Mouse (Mus musculus) embryonic facial prominence, embryonic 14.5 days (tissue): ENCODE data around the gene Anks1. TPM values are rescaled to one million over a fixed set of nuclear protein-coding genes. Genes with fewer than 3 reads are reported as not detected.

Experiments
- ATAC-seq: fragments of 200-750 bp; cut with Nextera tagmentation; 2 replicates; pipeline ENCODE4 v1.8.0; 2017; ENCODE audit warnings: low read depth, moderate number of reproducible peaks, moderate TSS enrichment
- DNase-seq: peaks from one replicate; pipeline ENCODE4 v3.0.0-alpha.2; 2015; ENCODE audit warnings: low spot score
- H3K27ac ChIP-seq: fragments of 300-500 bp; sonication (generic); replicated peaks from 2 replicates; pipeline ENCODE4 v1.5.1; 2014; ENCODE audit warnings: low read depth, mild to moderate bottlenecking, low read length, moderate library complexity
- H3K27me3 ChIP-seq: fragments of 300-500 bp; sonication (generic); replicated peaks from 2 replicates; pipeline ENCODE4 v1.6.1; 2014; ENCODE audit warnings: low read length; ENCODE audit not compliant: control insufficient read depth, insufficient read depth
- H3K36me3 ChIP-seq: fragments of 300-500 bp; sonication (generic); 2 replicates; pipeline ENCODE4 v1.6.1; 2014; ENCODE audit warnings: low read length, mixed read lengths; ENCODE audit not compliant: control insufficient read depth, insufficient read depth
- H3K4me1 ChIP-seq: fragments of 300-500 bp; sonication (generic); 2 replicates; pipeline ENCODE4 v1.6.1; 2014; ENCODE audit warnings: antibody characterized with exemption, low read length; ENCODE audit not compliant: control insufficient read depth, insufficient read depth
- H3K4me2 ChIP-seq: fragments of 300-500 bp; sonication (generic); 2 replicates; pipeline ENCODE4 v1.6.1; 2014; ENCODE audit warnings: low read depth, mild to moderate bottlenecking, low read length, moderate library complexity, mixed read lengths
- H3K4me3 ChIP-seq: fragments of 300-500 bp; sonication (generic); 2 replicates; pipeline ENCODE4 v1.5.1; 2014; ENCODE audit warnings: low read depth, mild to moderate bottlenecking, low read length
- H3K9ac ChIP-seq: fragments of 300-500 bp; sonication (generic); 2 replicates; pipeline ENCODE4 v1.6.1; 2014; ENCODE audit warnings: low read depth, mild to moderate bottlenecking, low read length, moderate library complexity, mixed read lengths
- H3K9me3 ChIP-seq: fragments of 300-500 bp; sonication (generic); 2 replicates; pipeline ENCODE4 v1.6.1; 2016; ENCODE audit warnings: low read length; ENCODE audit not compliant: control insufficient read depth
- WGBS: fragments of 180-500 bp; shearing (Covaris S2); extraction: QIAGEN DNeasy Blood & Tissue Kit; methylation state at CpG from one replicate; pipeline ENCODE4 v1.1.7; 2014; 5-methylcytosine and 5-hydroxymethylcytosine counted together
- polyA plus RNA-seq: library from polyadenylated mRNA; unstranded; fragments of >200 nt; fragmentation: Nextera tagmentation; extraction: Ambion mirVana; gene quantifications from 2 replicates; pipeline ENCODE4 v1.2.1, GENCODE M21; 2014

Gene Anks1
- polyA plus RNA-seq, 1 experiment from 2014 or later, result 14.2 TPM

DNA sequence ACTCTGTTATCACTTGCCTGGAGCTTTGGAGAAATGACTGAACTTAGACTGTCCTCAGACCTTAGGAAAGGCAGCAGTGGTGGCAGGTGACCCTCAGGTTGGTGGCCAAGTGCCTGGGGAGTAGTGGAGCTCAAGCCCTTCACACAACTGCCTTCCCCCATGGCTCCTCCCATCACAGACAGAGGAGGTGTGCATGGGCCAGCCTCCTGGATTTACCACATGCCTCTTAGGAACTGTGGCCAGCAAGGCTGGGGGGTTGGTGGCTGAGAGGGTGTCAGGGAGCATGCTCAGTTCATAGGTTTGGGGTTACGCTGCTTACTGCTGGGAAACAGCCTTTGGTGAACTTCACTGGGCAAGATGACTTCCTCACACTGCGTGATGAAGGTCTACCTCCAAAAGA lies 101.8 kb downstream of the Anks1 start:
- H3K4me1 ChIP-seq, result peaks cover 55% of the 10 kb centered on the region
- H3K4me2 ChIP-seq, result no peak overlapping the region
- H3K4me3 ChIP-seq, result no peak overlapping the region
- H3K9ac ChIP-seq, result no peak overlapping the region
- H3K27ac ChIP-seq, result no peak overlapping the region
- ATAC-seq, result no peak
- no peak for DNase-seq
- 84% methylated on average over 2 of the region's 2 CpGs for WGBS
- H3K36me3 ChIP-seq, result 0 out of 2 replicates have a peak, but pooled peaks cover 4% of the 10 kb centered on the region
- no peaks in the 10 kb centered on the region for H3K9me3 ChIP-seq
- H3K27me3 ChIP-seq, result no peaks in the 10 kb centered on the region

GRCm38 (mm10) chr17:28012851-28013250 lies 103.7 kb downstream of the Anks1 start:
- Histone ChIP-seq H3K9ac (peak overlapping the region; percentile 9; the same call in 1 of the 2 replicates), H3K9me3 (no peaks in the 10 kb centered on the region), H3K27ac (peak overlapping the region; percentile 67), H3K27me3 (no peaks in the 10 kb centered on the region), H3K4me2 (peak overlapping the region; percentile 13), H3K36me3 (0 out of 2 replicates have a peak, but pooled peaks cover 4% of the 10 kb centered on the region), H3K4me3 (no peak overlapping the region), H3K4me1 (peaks cover 36% of the 10 kb centered on the region)
- ATAC-seq (no peak), DNase-seq (no peak)
- 59% methylated on average over 6 of the region's 6 CpGs for whole genome bisulfite sequencing

- DNase-seq (peak; percentile 95), ATAC-seq (peak; percentile 94)
- H3K4me1 ChIP-seq, result peaks cover 31% of the 10 kb centered on the region
- peak overlapping the region; percentile 9; the same call in 1 of the 2 replicates for H3K9ac ChIP-seq
- no peak overlapping the region for H3K4me3 ChIP-seq
- no peaks in the 10 kb centered on the region for H3K27me3 ChIP-seq
- H3K9me3 ChIP-seq, result no peaks in the 10 kb centered on the region
- peak overlapping the region; percentile 13 for H3K4me2 ChIP-seq
- no peaks in the 10 kb centered on the region for H3K36me3 ChIP-seq
- peak overlapping the region; percentile 67 for H3K27ac ChIP-seq
- 16% methylated on average over 10 of the region's 12 CpGs for WGBS
These were observed 104.3 kb downstream of the Anks1 start for GRCm38 (mm10) chr17:28013259-28013875.

DNA sequence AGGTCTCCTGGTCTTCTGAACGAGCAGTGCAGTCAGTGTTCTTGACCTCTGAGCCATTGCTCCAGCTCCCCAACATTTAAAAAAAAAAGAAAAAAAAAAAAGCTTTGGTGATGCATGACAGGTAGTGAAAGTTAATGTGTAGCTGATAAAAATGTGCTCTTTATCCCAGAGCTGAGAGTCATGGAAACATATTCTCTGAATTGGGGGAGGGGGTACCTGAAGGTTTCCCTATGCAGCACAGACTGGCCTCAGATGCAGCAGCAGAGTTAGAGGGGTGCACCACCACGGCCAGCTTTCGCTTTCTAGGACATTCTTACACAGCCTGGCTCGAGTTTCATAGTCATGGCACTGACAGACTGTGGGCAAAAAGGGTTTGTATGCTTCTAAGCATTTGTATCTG lies 105.3 kb downstream of the Anks1 start:
- Histone ChIP-seq H3K9me3 (no peaks in the 10 kb centered on the region), H3K4me1 (peaks cover 27% of the 10 kb centered on the region), H3K9ac (no peak overlapping the region), H3K4me3 (no peak overlapping the region), H3K4me2 (no peak overlapping the region), H3K27ac (peak overlapping the region; percentile 71), H3K36me3 (no peaks in the 10 kb centered on the region), H3K27me3 (no peaks in the 10 kb centered on the region)
- ATAC-seq (no peak), DNase-seq (no peak)
- 44% methylated on average over 4 of the region's 4 CpGs for WGBS

DNA sequence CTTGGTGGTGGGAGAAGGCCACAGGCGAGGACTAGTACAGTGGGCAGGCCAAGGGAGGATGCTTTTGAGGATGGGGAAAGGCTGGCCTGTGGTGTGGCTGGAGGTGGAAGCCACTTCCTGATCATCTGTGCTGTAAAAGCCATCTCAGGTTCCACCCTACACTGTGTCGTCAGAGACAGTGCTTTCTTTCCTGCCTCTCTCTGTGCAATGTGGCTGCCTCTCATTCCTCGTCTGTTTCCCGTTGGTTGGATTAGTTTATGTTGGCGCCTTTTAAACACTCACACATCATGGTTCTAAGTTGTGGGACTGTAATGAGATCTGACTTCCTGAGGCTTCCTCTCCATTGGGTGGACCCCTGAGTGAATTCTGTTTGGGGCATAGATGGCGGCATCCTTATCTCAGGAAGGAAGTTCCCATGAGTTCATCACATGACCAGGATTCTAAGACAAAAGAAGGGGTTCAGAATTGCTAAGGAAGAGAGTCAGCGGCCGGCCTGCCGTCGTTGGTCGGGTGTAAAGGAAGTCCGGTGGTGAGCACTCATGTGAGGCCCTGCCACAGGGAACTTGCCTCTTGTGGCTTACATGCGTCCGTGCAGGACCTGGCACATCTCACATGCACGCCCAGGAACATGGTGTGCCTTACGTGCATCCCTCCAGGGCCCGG lies 106.1 kb downstream of the Anks1 start:
- H3K27ac ChIP-seq, result peak overlapping the region; percentile 71
- no peaks in the 10 kb centered on the region for H3K27me3 ChIP-seq
- H3K4me3 ChIP-seq, result no peak overlapping the region
- H3K4me2 ChIP-seq, result no peak overlapping the region
- 66% methylated on average over 17 of the region's 17 CpGs for WGBS
- H3K4me1 ChIP-seq, result peaks cover 29% of the 10 kb centered on the region
- H3K9ac ChIP-seq, result no peak overlapping the region
- H3K9me3 ChIP-seq, result no peaks in the 10 kb centered on the region
- no peak for DNase-seq
- no peaks in the 10 kb centered on the region for H3K36me3 ChIP-seq
- ATAC-seq, result no peak

- H3K9ac ChIP-seq, result no peak overlapping the region
- H3K4me3 ChIP-seq, result no peak overlapping the region
- ATAC-seq (no peak), DNase-seq (no peak)
- peaks cover 29% of the 10 kb centered on the region for H3K4me1 ChIP-seq
- H3K4me2 ChIP-seq, result no peak overlapping the region
- no peaks in the 10 kb centered on the region for H3K27me3 ChIP-seq
- H3K36me3 ChIP-seq, result no peaks in the 10 kb centered on the region
- peak overlapping the region; percentile 61 for H3K27ac ChIP-seq
- WGBS, result 80% methylated on average over 8 of the region's 8 CpGs
- H3K9me3 ChIP-seq, result no peaks in the 10 kb centered on the region
These were observed 107.1 kb downstream of the Anks1 start for GRCm38 (mm10) chr17:28016056-28016797.

DNA sequence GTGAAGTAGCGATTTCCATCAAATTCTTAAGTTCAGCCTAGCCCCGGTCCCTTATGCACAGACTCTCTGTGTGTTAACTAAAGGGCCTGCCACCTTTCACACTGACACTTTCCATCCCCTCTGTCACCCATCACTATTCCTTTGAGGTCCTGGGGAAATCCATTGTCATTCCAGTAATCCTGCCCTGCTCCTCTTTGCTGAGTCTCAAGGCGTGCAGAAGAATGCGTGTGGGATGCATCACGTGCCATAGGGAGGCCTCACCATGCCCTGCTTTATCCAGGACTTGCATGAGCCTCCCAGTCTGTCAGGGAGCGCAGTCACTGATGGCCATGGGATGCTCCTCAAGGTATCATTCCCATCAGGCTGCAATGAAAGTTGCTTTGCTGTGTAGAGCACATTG lies 109.2 kb downstream of the Anks1 start:
- Histone ChIP-seq H3K27ac (no peak overlapping the region), H3K9ac (no peak overlapping the region), H3K4me3 (no peak overlapping the region), H3K9me3 (no peaks in the 10 kb centered on the region), H3K4me1 (peaks cover 16% of the 10 kb centered on the region), H3K36me3 (no peaks in the 10 kb centered on the region), H3K27me3 (no peaks in the 10 kb centered on the region), H3K4me2 (no peak overlapping the region)
- ATAC-seq (no peak), DNase-seq (no peak)
- WGBS, result 61% methylated on average over 6 of the region's 6 CpGs

GRCm38 (mm10) chr17:28018776-28019175 lies 109.7 kb downstream of the Anks1 start:
- no peak overlapping the region for H3K4me3 ChIP-seq
- no peak overlapping the region for H3K27ac ChIP-seq
- ATAC-seq (no peak), DNase-seq (no peak)
- no peaks in the 10 kb centered on the region for H3K9me3 ChIP-seq
- 50% methylated on average over 11 of the region's 11 CpGs for WGBS
- no peaks in the 10 kb centered on the region for H3K36me3 ChIP-seq
- peaks cover 12% of the 10 kb centered on the region for H3K4me1 ChIP-seq
- no peak overlapping the region for H3K9ac ChIP-seq
- no peak overlapping the region for H3K4me2 ChIP-seq
- H3K27me3 ChIP-seq, result no peaks in the 10 kb centered on the region
